Mouse (Mus musculus) spleen, postnatal 14 days (tissue): ENCODE results near the gene Gm4491.
A peak's percentile ranks its signal among the peaks of the same experiment; 100 is the strongest.

Experiments used
- DNase-seq, 2 experiments: peaks; one replicate each; pipeline ENCODE4 v3.0.0; 2021 to 2022; ENCODE audit warnings: low spot score in 2 of 2

Gm4491 gene

DNA sequence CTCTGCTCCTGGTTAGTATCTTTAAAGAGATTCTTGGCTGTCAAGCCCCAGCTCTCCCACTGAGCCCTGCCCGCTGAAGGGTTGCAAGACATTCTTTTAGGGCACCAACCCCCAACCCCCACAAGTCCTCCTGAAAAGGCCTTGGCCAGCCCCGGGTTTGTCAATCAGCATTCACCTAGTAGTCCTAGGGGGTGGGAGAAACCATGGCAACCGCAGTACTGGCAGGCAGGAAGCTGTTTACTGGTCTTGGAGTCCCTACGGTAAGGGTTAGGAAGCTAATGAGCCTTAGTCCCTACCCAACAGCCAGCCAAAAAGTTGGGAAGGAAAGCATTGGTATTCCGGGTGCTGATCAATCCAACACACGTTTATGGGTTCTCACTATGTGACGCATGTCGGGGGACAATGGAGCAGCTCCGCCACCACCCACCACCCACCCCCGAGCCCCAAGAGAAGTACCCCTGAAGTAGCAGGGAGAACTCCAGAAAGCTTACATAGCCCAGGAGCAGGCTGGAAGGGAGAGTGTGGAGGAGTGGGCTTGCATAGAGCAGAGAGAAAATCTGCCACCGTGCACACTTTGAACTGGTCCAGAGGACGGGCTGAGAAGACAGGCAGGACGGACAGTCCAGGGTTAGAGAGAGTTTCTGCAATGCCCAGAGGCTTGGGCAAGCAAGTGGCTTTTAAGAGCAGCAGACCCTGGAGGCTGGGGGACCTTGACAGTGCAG is at the start of gene Gm4491:
TSS of gene Gm4491 (minus strand) at position 61 of the 722 bp plus-strand sequence.
- DNase-seq: no peak

- no peak for DNase-seq
Observed at GRCm38 (mm10) chr14:57161833-57162232, 46.1 kb upstream of the Gm4491 start.

DNA sequence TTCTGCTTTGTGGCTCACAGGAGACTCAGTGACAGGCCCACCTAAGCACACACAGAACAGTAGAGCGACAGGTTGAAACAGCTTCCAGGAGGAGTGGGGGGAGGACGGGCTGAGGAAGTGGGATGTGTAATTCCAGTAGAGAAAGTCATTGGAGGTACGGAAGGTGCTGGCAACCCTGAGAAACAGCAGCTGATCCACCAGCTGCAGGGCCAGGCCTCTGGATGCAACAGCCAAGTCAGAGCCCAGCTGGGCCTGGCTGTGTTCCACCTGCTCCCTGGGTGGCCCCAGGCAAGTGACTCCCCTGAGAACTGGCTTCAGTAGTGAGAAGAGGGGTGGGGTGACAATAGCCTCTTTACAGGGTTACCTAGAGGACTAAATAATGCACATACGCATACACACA is 45.5 kb upstream of the Gm4491 start:
- DNase-seq: no peak

DNA sequence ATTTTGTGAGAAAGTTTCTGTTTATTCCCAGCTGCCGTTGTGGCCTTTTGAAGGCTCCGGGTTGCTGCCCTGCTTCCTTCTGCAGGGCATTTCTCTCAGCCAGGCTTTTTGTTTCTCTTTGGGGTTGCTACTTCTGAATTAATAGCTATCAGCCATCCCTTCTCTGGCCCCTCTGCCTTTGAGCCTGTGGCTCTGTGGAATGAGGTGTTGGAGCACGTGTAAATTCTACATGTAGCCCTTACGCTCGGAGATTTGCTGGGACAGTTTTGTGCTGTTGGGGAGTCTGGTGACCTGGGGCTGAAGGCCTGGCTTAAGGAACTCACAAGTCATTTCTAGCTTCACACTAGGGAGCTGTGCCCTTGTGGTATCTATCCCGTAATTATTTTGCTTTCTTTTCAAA is 39.2 kb upstream of the Gm4491 start:
- no peak for DNase-seq

DNA sequence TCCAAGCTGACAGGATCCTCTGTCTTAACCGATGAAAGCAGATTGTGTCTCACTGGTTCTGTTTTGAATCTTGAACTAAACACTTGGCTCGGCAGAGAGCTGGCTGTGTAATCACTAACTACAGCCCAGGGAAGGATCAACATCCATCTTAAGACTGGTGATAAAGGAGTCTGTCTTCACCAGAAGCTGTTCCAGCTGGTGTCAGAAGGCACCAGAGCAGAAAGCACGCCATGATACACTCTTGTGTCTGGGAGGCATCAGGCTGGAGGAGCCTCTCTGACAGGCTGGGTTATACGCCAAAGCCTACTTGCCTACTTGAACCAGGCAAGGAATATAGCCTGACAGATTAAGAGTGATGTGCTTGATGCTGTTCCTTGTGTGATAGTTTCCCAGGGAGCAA is 30.1 kb upstream of the Gm4491 start:
- no peak for DNase-seq

DNA sequence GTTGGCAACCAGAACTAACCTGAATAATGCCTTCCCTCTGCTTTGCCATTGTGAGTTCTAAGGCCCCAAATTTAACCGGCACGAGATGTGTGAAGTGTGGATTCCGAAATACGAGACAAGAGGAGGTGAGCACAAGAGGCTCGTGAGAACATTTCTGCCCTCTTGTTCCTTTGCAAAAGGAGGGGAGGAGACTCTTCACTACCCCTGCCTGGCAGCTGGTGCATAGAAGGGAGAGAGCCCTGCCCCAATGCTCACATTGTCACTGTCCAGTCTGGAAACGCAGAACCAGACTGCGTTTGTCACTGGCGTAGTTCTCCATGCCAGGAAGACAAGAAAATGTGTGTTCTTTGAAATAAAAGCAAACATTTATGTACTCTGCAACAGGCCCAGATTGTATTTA is 19.6 kb upstream of the Gm4491 start:
- no peak for DNase-seq

DNA sequence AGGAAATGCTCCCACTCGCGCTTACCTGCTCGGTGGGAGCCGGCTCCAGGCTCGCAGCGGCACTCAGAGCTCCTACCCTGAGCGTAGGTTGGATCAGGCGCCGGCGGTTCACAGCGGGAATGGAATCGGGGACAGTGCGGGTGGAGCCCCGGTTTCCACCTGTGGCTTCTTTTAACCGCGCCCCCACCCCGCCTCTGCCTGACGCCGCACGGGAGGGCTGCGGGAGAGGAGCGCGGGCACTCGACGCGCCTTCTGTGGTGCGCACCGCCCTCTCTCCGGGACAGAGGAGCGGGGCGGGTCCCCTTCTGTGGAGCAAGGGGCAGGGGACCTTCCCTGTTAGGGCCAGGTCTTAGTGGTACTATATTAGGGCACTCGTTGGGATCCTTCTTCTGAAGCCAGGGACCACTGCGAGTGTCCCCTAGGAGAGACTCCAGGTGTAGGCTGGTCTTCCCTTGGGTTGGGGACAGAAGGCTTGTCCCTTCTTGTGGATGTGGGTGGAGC is 17.5 kb upstream of the Gm4491 start, which contains the start of gene Gjb6:
TSS of gene Gjb6 (minus strand) at position 451 of the 501 bp plus-strand sequence.
- DNase-seq: no peak

GRCm38 (mm10) chr14:57127383-57127782 is 11.7 kb upstream of the Gm4491 start:
- DNase-seq: no peak

- DNase-seq: no peak
Observed at GRCm38 (mm10) chr14:57122295-57122694, 6.6 kb upstream of the Gm4491 start.

DNA sequence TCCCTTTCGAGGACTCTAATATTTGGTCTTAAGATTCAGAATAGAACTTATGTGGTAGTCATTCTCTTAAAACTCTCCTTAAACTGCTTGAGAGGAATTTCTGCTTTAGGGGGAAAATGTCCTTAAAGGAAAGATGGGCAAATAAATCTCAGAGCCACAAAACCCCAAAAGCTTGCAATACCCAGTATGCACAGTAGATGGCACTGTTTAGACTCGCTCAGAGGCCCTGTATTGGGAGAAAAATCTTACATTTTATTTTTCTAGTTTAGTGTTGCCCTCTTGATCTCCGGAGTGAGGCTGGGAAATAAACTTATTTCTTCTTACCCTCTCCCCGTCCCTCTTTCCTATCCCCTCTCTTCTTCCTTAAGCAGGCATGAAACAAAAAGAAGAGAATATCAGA is 6.5 kb downstream of the Gm4491 start:
- no peak for DNase-seq

DNA sequence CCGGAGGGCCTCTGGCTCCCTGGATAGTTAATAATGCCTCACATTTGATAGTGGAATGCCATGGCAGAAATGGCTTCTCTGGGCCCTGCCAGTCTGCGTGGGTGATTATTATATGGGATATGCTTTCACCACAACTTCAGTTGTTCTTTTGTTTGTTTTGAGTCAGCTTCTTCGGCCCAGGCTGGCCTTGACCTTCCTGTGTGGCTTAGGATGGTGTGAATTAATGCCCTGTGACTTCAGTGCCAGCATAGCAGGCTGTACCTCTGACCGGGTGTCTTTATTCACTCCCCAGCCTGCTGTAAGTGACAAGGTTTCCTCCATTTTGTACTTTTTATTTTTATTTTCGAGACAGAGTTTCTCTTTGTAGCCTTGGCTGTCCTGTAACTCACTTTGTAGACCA is 7.8 kb downstream of the Gm4491 start:
- no peak for DNase-seq

GRCm38 (mm10) chr14:57107091-57107490 is 8.6 kb downstream of the Gm4491 start:
- no peak for DNase-seq

GRCm38 (mm10) chr14:57105721-57106120 is 10.0 kb downstream of the Gm4491 start:
- no peak for DNase-seq

DNA sequence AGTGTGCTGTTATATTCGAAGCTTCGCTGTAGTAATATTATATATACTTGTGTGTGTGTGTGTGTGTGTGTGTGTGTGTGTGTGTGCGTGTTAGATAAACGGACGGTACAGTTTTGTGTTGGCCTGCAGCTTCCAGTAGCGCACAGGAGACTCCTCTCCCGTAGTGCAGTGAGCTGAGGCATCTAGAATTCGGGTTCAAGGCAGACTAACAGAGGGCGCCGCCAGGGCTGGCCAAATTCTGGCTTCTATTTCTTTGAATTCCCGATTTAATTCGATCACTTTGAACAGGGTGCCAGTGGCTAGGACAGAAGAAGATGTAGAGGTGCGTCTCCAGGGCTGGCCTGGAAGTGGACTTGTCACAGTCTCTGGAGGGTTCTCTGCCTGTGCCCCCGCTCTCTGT is 10.6 kb downstream of the Gm4491 start:
- no peak for DNase-seq

- DNase-seq: no peak
Observed at GRCm38 (mm10) chr14:57104106-57105023, 11.3 kb downstream of the Gm4491 start, which contains the start of gene Gjb2. TSS of gene Gjb2 (minus strand) at chr14:57104702.

- no peak for DNase-seq
Observed at GRCm38 (mm10) chr14:57103711-57104105, 12.0 kb downstream of the Gm4491 start.

- no peak for DNase-seq
Observed at GRCm38 (mm10) chr14:57103121-57103520, 12.6 kb downstream of the Gm4491 start.

DNA sequence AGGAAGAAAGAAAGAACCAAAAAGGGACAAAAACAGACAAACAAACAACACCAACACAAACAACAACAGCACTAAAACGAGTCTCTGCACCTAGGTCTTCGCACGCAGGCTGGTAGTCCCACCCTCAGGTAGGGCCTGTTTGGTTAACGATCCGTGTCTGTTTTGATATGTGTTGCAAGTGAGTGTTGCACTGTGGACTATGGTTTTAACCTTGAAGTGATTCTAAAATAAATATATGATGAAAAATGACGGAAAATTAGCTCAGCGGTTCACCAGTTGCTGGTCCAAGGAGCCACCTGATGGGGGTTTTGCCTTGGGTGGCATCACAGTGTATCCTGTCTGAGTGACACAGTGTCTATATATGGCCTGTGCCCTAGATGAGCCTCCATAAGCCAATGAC is 14.1 kb downstream of the Gm4491 start:
- DNase-seq: no peak

DNA sequence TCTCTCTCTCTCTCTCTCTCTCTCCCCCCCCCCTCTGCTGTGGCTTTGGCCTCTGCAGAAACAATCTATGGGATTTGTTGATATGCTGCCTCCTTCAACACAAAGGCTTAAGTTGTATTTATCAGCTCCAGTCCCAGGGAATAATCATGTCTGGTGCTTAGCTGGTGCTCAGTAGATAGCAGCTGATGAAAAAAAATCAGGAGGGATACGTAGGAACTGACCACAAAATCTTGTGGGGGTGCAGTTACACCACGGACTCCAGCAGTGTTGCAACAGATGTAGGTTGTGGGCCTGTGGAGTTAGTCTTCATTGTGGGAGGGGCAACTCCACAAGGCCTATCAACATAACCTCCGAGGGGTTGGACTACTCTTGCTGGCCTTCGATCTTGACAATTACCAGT is 19.8 kb downstream of the Gm4491 start:
- DNase-seq: no peak

DNA sequence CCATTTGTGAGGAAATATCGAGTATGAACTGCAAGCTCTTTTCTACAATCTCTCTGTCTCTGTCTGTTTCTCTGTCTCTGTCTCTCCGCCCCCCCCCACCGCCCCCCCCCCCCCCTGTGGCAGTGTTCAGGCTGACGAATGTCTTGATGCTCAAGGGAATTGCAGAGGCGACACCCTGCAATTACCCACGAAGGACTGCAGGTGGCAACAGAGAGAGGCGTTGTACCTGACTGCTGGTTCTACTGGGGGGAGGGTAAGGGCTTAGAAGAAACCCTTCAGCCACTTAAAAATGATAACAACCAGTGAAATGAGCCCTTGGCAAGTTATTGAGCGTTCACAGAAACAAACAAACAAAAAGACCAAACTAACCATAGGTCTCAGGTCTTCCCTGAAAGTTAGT is 22.7 kb downstream of the Gm4491 start:
- DNase-seq: peak in 1 of 2 experiments; percentile 15

- DNase-seq: no peak
Observed at GRCm38 (mm10) chr14:57090001-57090400, 25.7 kb downstream of the Gm4491 start.

DNA sequence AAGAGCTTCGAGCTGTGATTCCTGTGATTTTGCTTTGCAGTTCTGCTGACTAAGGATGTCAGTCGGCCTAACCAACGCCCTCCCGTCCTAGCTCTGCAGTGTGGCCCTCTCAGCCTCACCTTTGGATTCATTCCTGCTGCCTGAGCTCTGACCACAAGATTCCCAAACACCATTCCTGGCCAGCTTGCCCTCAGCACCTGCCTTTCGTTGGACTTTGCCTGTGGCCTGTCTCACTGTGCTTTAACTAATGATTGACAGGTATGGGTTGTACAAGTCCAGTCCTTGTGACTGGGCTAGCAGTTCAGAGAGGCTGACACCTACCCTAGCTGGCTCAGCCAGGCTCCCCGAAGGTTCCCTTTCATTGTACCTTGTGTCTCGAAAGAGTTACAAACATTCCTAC is 26.6 kb downstream of the Gm4491 start:
- DNase-seq: no peak
